Mouse (Mus musculus) MEL (cell line): ENCODE results near the gene Ces2h. TPM values are rescaled to one million over a fixed set of nuclear protein-coding genes. Genes with fewer than 3 reads are reported as not detected.
A peak's percentile ranks its signal among the peaks of the same experiment; 100 is the strongest.

Experiments used
- DNase-seq: peaks from one replicate; pipeline ENCODE4 v3.0.0; 2011; ENCODE audit warnings: low read depth, low spot score
- H3K27ac ChIP-seq: 2 replicates; pipeline ENCODE4 v1.5.1; 2012; ENCODE audit warnings: low read depth, mild to moderate bottlenecking, control low read depth, low read length, moderate library complexity; ENCODE audit not compliant: control insufficient read depth
- H3K27me3 ChIP-seq, 2 experiments: fragments of 150-350 bp in 1 of 2; sonication (generic) in 1 of 2; 2 replicates each; pipeline ENCODE4 v1.6.1; 2012; ENCODE audit warnings: low read length in 2 of 2, mild to moderate bottlenecking in 2 of 2, improper control_type of control experiment in 1 of 2, moderate library complexity in 1 of 2; ENCODE audit not compliant: insufficient read depth in 2 of 2, control insufficient read depth in 1 of 2
- H3K36me3 ChIP-seq, 2 experiments: 2 replicates each; pipeline ENCODE4 v1.6.1; 2012 to 2014; ENCODE audit warnings: low read length in 2 of 2, improper control_type of control experiment in 1 of 2, inconsistent platforms in 1 of 2, mild to moderate bottlenecking in 1 of 2; ENCODE audit not compliant: insufficient read depth in 2 of 2, control insufficient read depth in 1 of 2
- H3K4me1 ChIP-seq, 2 experiments: fragments of 150-350 bp in 1 of 2; sonication (generic) in 1 of 2; 2 replicates each; pipeline ENCODE4 v1.6.1; 2012; ENCODE audit warnings: low read length in 2 of 2, improper control_type of control experiment in 1 of 2, mild to moderate bottlenecking in 1 of 2; ENCODE audit not compliant: insufficient read depth in 2 of 2, control insufficient read depth in 1 of 2
- H3K4me3 ChIP-seq, 2 experiments: fragments of 150-350 bp in 1 of 2; sonication (generic) in 1 of 2; 2 replicates each; pipeline ENCODE4 v1.5.1; 2012; ENCODE audit warnings: low read depth in 2 of 2, low read length in 2 of 2, mild to moderate bottlenecking in 2 of 2, moderate library complexity in 2 of 2, control low read depth in 1 of 2, improper control_type of control experiment in 1 of 2; ENCODE audit not compliant: control insufficient read depth in 1 of 2, insufficient read depth in 1 of 2
- H3K79me2 ChIP-seq: 2 replicates; pipeline ENCODE4 v1.6.1; 2012; ENCODE audit warnings: mild to moderate bottlenecking, low read length, moderate library complexity; ENCODE audit not compliant: control insufficient read depth, poor library complexity, insufficient read depth
- H3K9ac ChIP-seq: 2 replicates; pipeline ENCODE4 v1.6.1; 2012; ENCODE audit warnings: low read depth, mild to moderate bottlenecking, control low read depth, low read length, moderate library complexity; ENCODE audit not compliant: control insufficient read depth, poor library complexity, severe bottlenecking
- H3K9me3 ChIP-seq: fragments of 150-350 bp; sonication (generic); replicated peaks from 2 replicates; pipeline ENCODE4 v1.6.1; 2012; ENCODE audit warnings: mild to moderate bottlenecking, low read length, improper control_type of control experiment, moderate library complexity; ENCODE audit not compliant: insufficient read depth
- BHLHE40 ChIP-seq: IDR thresholded peaks from 2 replicates; pipeline ENCODE4 v1.6.1; 2012; ENCODE audit warnings: low read depth, mild to moderate bottlenecking, inconsistent platforms, low read length, improper control_type of control experiment, borderline replicate concordance
- CHD2 ChIP-seq: IDR thresholded peaks from 2 replicates; pipeline ENCODE4 v1.6.1; 2011; ENCODE audit warnings: low read length, improper control_type of control experiment
- CTCF ChIP-seq, 3 experiments: IDR thresholded peaks in 2 of 3; conservative IDR thresholded peaks in 1 of 3; 2 replicates each; pipeline ENCODE4 v1.5.1; 2011 to 2012; ENCODE audit warnings: low read length in 3 of 3, low read depth in 2 of 3, mild to moderate bottlenecking in 2 of 3, improper control_type of control experiment in 1 of 3, inconsistent platforms in 1 of 3, mixed read lengths in 1 of 3, moderate library complexity in 1 of 3; ENCODE audit not compliant: control insufficient read depth in 1 of 3, insufficient read depth in 1 of 3, poor library complexity in 1 of 3, severe bottlenecking in 1 of 3
- E2F4 ChIP-seq: IDR thresholded peaks from 2 replicates; pipeline ENCODE4 v1.6.1; 2011; ENCODE audit warnings: low read depth, low read length, improper control_type of control experiment, borderline replicate concordance
- EP300 ChIP-seq, 2 experiments: IDR thresholded peaks; 2 replicates each; pipeline ENCODE4 v1.6.1; 2011; ENCODE audit warnings: improper control_type of control experiment in 2 of 2, low read length in 2 of 2, low read depth in 1 of 2, mild to moderate bottlenecking in 1 of 2
- ETS1 ChIP-seq: IDR thresholded peaks from 2 replicates; pipeline ENCODE4 v1.6.1; 2012; ENCODE audit warnings: low read depth, mild to moderate bottlenecking, inconsistent platforms, low read length, improper control_type of control experiment, moderate library complexity
- GATA1 ChIP-seq: IDR thresholded peaks from 2 replicates; pipeline ENCODE4 v1.6.1; 2011; ENCODE audit warnings: low read depth, low read length, improper control_type of control experiment
- HCFC1 ChIP-seq: IDR thresholded peaks from 2 replicates; pipeline ENCODE4 v1.6.1; 2012; ENCODE audit warnings: low read depth, mild to moderate bottlenecking, inconsistent platforms, low read length, improper control_type of control experiment, moderate library complexity
- MAFK ChIP-seq: IDR thresholded peaks from 2 replicates; pipeline ENCODE4 v1.6.1; 2011; ENCODE audit warnings: low read depth, mild to moderate bottlenecking, low read length, improper control_type of control experiment, borderline replicate concordance
- MAX ChIP-seq: IDR thresholded peaks from 2 replicates; pipeline ENCODE4 v1.6.1; 2011; ENCODE audit warnings: low read length, improper control_type of control experiment
- MEF2A ChIP-seq: IDR thresholded peaks from 2 replicates; pipeline ENCODE4 v1.6.1; 2014; ENCODE audit warnings: low read depth, mild to moderate bottlenecking, inconsistent platforms, low read length, improper control_type of control experiment; ENCODE audit not compliant: poor library complexity, insufficient replicate concordance, severe bottlenecking; ENCODE audit errors: extremely low read depth
- MXI1 ChIP-seq: IDR thresholded peaks from 2 replicates; pipeline ENCODE4 v1.6.1; 2011; ENCODE audit warnings: mild to moderate bottlenecking, low read depth, low read length, improper control_type of control experiment
- NELFE ChIP-seq: IDR thresholded peaks from 2 replicates; pipeline ENCODE4 v1.6.1; 2011; ENCODE audit warnings: low read depth, low read length, improper control_type of control experiment
- NRF1 ChIP-seq: IDR thresholded peaks from 2 replicates; pipeline ENCODE4 v1.6.1; 2014; ENCODE audit warnings: low read depth, mild to moderate bottlenecking, inconsistent platforms, low read length, improper control_type of control experiment, moderate library complexity; ENCODE audit not compliant: poor library complexity, insufficient read depth, severe bottlenecking
- POLR2A ChIP-seq, 2 experiments: IDR thresholded peaks; 2 replicates each; pipeline ENCODE4 v1.6.1; 2011 to 2012; ENCODE audit warnings: low read length in 2 of 2, mild to moderate bottlenecking in 2 of 2, control low read depth in 1 of 2, improper control_type of control experiment in 1 of 2, low read depth in 1 of 2, moderate library complexity in 1 of 2; ENCODE audit not compliant: control insufficient read depth in 1 of 2, insufficient read depth in 1 of 2, poor library complexity in 1 of 2
- POLR2AphosphoS2 ChIP-seq: IDR thresholded peaks from 2 replicates; pipeline ENCODE4 v1.6.1; 2011; ENCODE audit warnings: low read length, improper control_type of control experiment
- RAD21 ChIP-seq: IDR thresholded peaks from 2 replicates; pipeline ENCODE4 v1.6.1; 2011; ENCODE audit warnings: mild to moderate bottlenecking, low read depth, low read length, improper control_type of control experiment
- SIN3A ChIP-seq: IDR thresholded peaks from 2 replicates; pipeline ENCODE4 v1.6.1; 2012; ENCODE audit warnings: low read length, improper control_type of control experiment, inconsistent platforms
- SMC3 ChIP-seq: IDR thresholded peaks from 2 replicates; pipeline ENCODE4 v1.6.1; 2011; ENCODE audit warnings: low read depth, low read length, improper control_type of control experiment
- TBP ChIP-seq: IDR thresholded peaks from 2 replicates; pipeline ENCODE4 v1.8.0; 2011; ENCODE audit warnings: low read depth, low read length, improper control_type of control experiment
- USF1 ChIP-seq: IDR thresholded peaks from 2 replicates; pipeline ENCODE4 v1.6.1; 2014; ENCODE audit warnings: low read depth, mild to moderate bottlenecking, inconsistent platforms, low read length, improper control_type of control experiment, moderate library complexity
- ZC3H11A ChIP-seq: IDR thresholded peaks from 2 replicates; pipeline ENCODE4 v1.6.1; 2012; ENCODE audit warnings: low read depth, mild to moderate bottlenecking, inconsistent platforms, low read length, improper control_type of control experiment
- ZKSCAN1 ChIP-seq: IDR thresholded peaks from 2 replicates; pipeline ENCODE4 v1.6.1; 2012; ENCODE audit warnings: low read depth, mild to moderate bottlenecking, inconsistent platforms, low read length, improper control_type of control experiment, moderate library complexity
- polyA plus RNA-seq, 2 experiments: library from polyadenylated mRNA; stranded (reverse) in 1 of 2; unstranded in 1 of 2; fragments of >175 nt in 1 of 2; fragments of >200 nt in 1 of 2; gene quantifications; 2 replicates each; pipeline versions ENCODE4 v1.2.1 to v1.2.4; 2012; ENCODE audit warnings: low replicate concordance in 2 of 2, low read depth in 1 of 2; ENCODE audit not compliant: insufficient read length in 2 of 2, insufficient read depth in 1 of 2, missing spikeins in 1 of 2
- total RNA-seq: library from RNA; depleted of rRNA; stranded (reverse); fragments of 300-350 nt; gene quantifications from 2 replicates; pipeline ENCODE4 v1.2.3, GENCODE M21; 2012

Ces2h gene
- total and polyA plus RNA-seq, 3 experiments: not detected

- Histone ChIP-seq H3K27me3 (no peaks in the 10 kb centered on the region), H3K4me1 (no peaks in the 10 kb centered on the region), H3K27ac (no peak overlapping the region), H3K4me3 (no peak overlapping the region), H3K36me3 (no peaks in the 10 kb centered on the region), H3K9ac (no peak overlapping the region), H3K79me2 (no peaks in the 10 kb centered on the region), H3K9me3 (no peaks in the 10 kb centered on the region)
- DNase-seq: peak; percentile 66
- TF ChIP-seq RAD21 (peak; percentile 60), POLR2A (IDR thresholded peaks at IDR 0.05; ENCODE audit: control insufficient read depth in 1 of 2, insufficient read depth in 1 of 2, low read depth in 1 of 2, low read length in 2 of 2, poor library complexity in 1 of 2) (no peak), ETS1 (no peak), SMC3 (peak; percentile 78), ZC3H11A (peak; percentile 38; the same call in 1 of the 2 replicates), CTCF (IDR thresholded peaks at IDR 0.05 in 2 of 3, conservative IDR thresholded peaks at IDR 0.05 in 1 of 3; ENCODE audit: control insufficient read depth in 1 of 3, insufficient read depth in 1 of 3, low read depth in 2 of 3, low read length in 3 of 3, poor library complexity in 1 of 3, severe bottlenecking in 1 of 3) (peak; percentile 44 to 66 (median 52); a peak in 5 of 6 replicates), NELFE (no peak)
Observed at GRCm38 (mm10) chr8:105011136-105011535, 10.5 kb downstream of the Ces2h start.

DNA sequence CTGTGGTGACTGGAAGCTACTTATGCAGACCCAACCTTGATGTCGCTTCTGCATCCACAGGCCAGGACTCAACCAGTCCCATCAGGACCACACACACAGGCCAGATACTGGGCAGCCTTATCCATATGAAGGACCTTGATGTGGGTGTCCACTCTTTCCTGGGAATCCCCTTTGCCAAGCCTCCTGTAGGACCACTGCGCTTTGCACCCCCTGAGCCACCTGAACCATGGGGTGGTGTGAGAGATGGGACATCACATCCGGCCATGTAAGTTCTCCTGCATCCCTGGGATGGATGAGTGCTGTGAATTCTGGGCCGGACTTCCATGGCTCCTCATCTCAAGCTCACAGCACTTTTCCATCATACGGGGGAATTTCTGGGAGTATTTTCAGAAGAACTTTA lies 13.7 kb downstream of the Ces2h start:
- no peak overlapping the region for H3K27ac ChIP-seq

GRCm38 (mm10) chr8:105021954-105022353 lies 21.3 kb downstream of the Ces2h start:
- no peak for TF ChIP-seq MEF2A
- TF ChIP-seq EP300 (IDR thresholded peaks at IDR 0.05; ENCODE audit: low read depth in 1 of 2, low read length in 2 of 2): no peak
- no peak for TF ChIP-seq TBP
- TF ChIP-seq CTCF (IDR thresholded peaks at IDR 0.05 in 2 of 3, conservative IDR thresholded peaks at IDR 0.05 in 1 of 3; ENCODE audit: control insufficient read depth in 1 of 3, insufficient read depth in 1 of 3, low read depth in 2 of 3, low read length in 3 of 3, poor library complexity in 1 of 3, severe bottlenecking in 1 of 3): no peak
- no peak for TF ChIP-seq USF1
- TF ChIP-seq POLR2AphosphoS2: no peak
- TF ChIP-seq E2F4: no peak
- TF ChIP-seq ZKSCAN1: no peak
- TF ChIP-seq HCFC1: no peak
- TF ChIP-seq POLR2A (IDR thresholded peaks at IDR 0.05; ENCODE audit: control insufficient read depth in 1 of 2, insufficient read depth in 1 of 2, low read depth in 1 of 2, low read length in 2 of 2, poor library complexity in 1 of 2): no peak
- TF ChIP-seq SIN3A: no peak
- Histone ChIP-seq H3K4me3 (no peak overlapping the region), H3K9me3 (no peaks in the 10 kb centered on the region), H3K79me2 (no peaks in the 10 kb centered on the region), H3K36me3 (no peaks in the 10 kb centered on the region), H3K9ac (no peak overlapping the region), H3K27ac (no peak overlapping the region), H3K4me1 (no peaks in the 10 kb centered on the region), H3K27me3 (peaks cover 0 to 1% of the 10 kb centered on the region in 2 experiments; a peak in 2 of 4 replicates)
- DNase-seq: no peak

More for the DNA sequence above, 13.7 kb downstream of the Ces2h start:
- Histone ChIP-seq H3K4me3 (no peak overlapping the region), H3K36me3 (no peaks in the 10 kb centered on the region), H3K79me2 (no peaks in the 10 kb centered on the region), H3K9me3 (no peaks in the 10 kb centered on the region), H3K9ac (no peak overlapping the region), H3K27me3 (peaks cover 0 to 1% of the 10 kb centered on the region in 2 experiments; a peak in 2 of 4 replicates), H3K4me1 (no peaks in the 10 kb centered on the region)
- TF ChIP-seq MXI1: no peak
- TF ChIP-seq CTCF (IDR thresholded peaks at IDR 0.05 in 2 of 3, conservative IDR thresholded peaks at IDR 0.05 in 1 of 3; ENCODE audit: control insufficient read depth in 1 of 3, insufficient read depth in 1 of 3, low read depth in 2 of 3, low read length in 3 of 3, poor library complexity in 1 of 3, severe bottlenecking in 1 of 3): no peak
- no peak for TF ChIP-seq POLR2A (IDR thresholded peaks at IDR 0.05; ENCODE audit: control insufficient read depth in 1 of 2, insufficient read depth in 1 of 2, low read depth in 1 of 2, low read length in 2 of 2, poor library complexity in 1 of 2)
- TF ChIP-seq BHLHE40: no peak
- no peak for TF ChIP-seq ZKSCAN1
- TF ChIP-seq GATA1: no peak
- TF ChIP-seq CHD2: no peak
- TF ChIP-seq ETS1: no peak
- no peak for TF ChIP-seq MAFK
- TF ChIP-seq POLR2AphosphoS2: no peak
- TF ChIP-seq SIN3A: no peak
- no peak for TF ChIP-seq E2F4
- no peak for TF ChIP-seq NELFE
- no peak for TF ChIP-seq SMC3
- TF ChIP-seq NRF1: no peak
- TF ChIP-seq MAX: no peak
- no peak for DNase-seq
